Mouse (Mus musculus): ENCODE data around the gene Slc5a1. TPM values are rescaled to one million over a fixed set of nuclear protein-coding genes. Genes with fewer than 3 reads are reported as not detected.

The Slc5a1 gene
- polyA plus RNA-seq, 1 experiment from 2014 or later: not detected

Other genes with a start within 250 kb of the Slc5a1 start
- gene Prr14l, start 250.0 kb upstream of the Slc5a1 start, polyA plus RNA-seq (2015; fragmentation: Nextera tagmentation; extraction: Ambion mirVana): 15.4 and 17.5 TPM in 2 replicates
- 35.6 and 35.7 TPM in 2 replicates for gene Depdc5, start 240.5 kb upstream of the Slc5a1 start, polyA plus RNA-seq (2015; fragmentation: Nextera tagmentation; extraction: Ambion mirVana)
- gene Ywhah, start 85.4 kb upstream of the Slc5a1 start, polyA plus RNA-seq (2015; fragmentation: Nextera tagmentation; extraction: Ambion mirVana): 569 and 595 TPM in 2 replicates
- 3.1 TPM in 2 replicates for gene Spon2, start 114.2 kb downstream of the Slc5a1 start, polyA plus RNA-seq (2015; fragmentation: Nextera tagmentation; extraction: Ambion mirVana)
- gene Ctbp1, start 170.8 kb downstream of the Slc5a1 start, polyA plus RNA-seq (2015; fragmentation: Nextera tagmentation; extraction: Ambion mirVana): 534 and 562 TPM in 2 replicates
- gene Maea, start 231.3 kb downstream of the Slc5a1 start, polyA plus RNA-seq (2015; fragmentation: Nextera tagmentation; extraction: Ambion mirVana): 101 and 107 TPM in 2 replicates

Measured in forebrain, embryonic 15.5 days (tissue).